ENCODE assay signal across 8 mouse cellular contexts in genomic region chr10:18234560-18235401, GRCm38 (mm10). TPM values are rescaled to one million over a fixed set of nuclear protein-coding genes. Genes with fewer than 3 reads are reported as not detected.
DNase-seq lines count a peak whose midpoint lies in the region; ATAC-seq and TF ChIP-seq lines count a peak whose summit lies in the region.

Gene Ccdc28a (minus strand): TSS chr10:18234998.

- peak within 1 kb of the TSS; percentile 34; the same call in 1 of the 2 replicates for H3K27ac ChIP-seq in heart, embryonic 12.5 days (ENCODE audit: poor library complexity, severe bottlenecking)
- H3K27ac ChIP-seq in kidney, postnatal 0 days: peak within 1 kb of the TSS; percentile 66
- H3K27ac ChIP-seq in liver, embryonic 11.5 days (ENCODE audit: low read depth, low read length): peak within 1 kb of the TSS; percentile 64; the same call in 1 of the 2 replicates
- H3K27ac ChIP-seq in stomach, embryonic 14.5 days (ENCODE audit: low read length): peak within 1 kb of the TSS; percentile 69; the same call in 1 of the 2 replicates

- peak; percentile 42 for TF ChIP-seq CTCF in kidney, postnatal 0 days (IDR thresholded peaks at IDR 0.05; ENCODE audit: low read depth)

- H3K27me3 ChIP-seq in heart, embryonic 12.5 days (replicated peaks): no peaks in the 10 kb centered on the region
- H3K27me3 ChIP-seq in kidney, postnatal 0 days (ENCODE audit: insufficient read depth, low read length): no peaks in the 10 kb centered on the region
- H3K27me3 ChIP-seq in liver, embryonic 11.5 days (replicated peaks; ENCODE audit: control insufficient read depth, insufficient read depth, low read length): no peaks in the 10 kb centered on the region
- H3K27me3 ChIP-seq in stomach, embryonic 14.5 days (ENCODE audit: control insufficient read depth, insufficient read depth, low read length): no peaks in the 10 kb centered on the region

- H3K4me3 ChIP-seq in heart, embryonic 12.5 days: peak within 1 kb of the TSS; percentile 79
- H3K4me3 ChIP-seq in kidney, postnatal 0 days (replicated peaks; ENCODE audit: low read depth, low read length): peak within 1 kb of the TSS; percentile 72
- peak within 1 kb of the TSS; percentile 81 for H3K4me3 ChIP-seq in liver, embryonic 11.5 days (ENCODE audit: low read depth, low read length)
- peak within 1 kb of the TSS; percentile 74 for H3K4me3 ChIP-seq in stomach, embryonic 14.5 days (ENCODE audit: low read depth, low read length)

- WGBS in heart, embryonic 12.5 days: 1% methylated on average over 41 of the region's 41 CpGs
- WGBS in kidney, postnatal 0 days: 1% methylated on average over 41 of the region's 41 CpGs
- 1% methylated on average over 41 of the region's 41 CpGs for WGBS in liver, embryonic 11.5 days
- WGBS in stomach, embryonic 14.5 days: under 1% methylated on average over 41 of the region's 41 CpGs

- H3K9me3 ChIP-seq in heart, embryonic 12.5 days (replicated peaks): no peaks in the 10 kb centered on the region
- H3K9me3 ChIP-seq in kidney, postnatal 0 days (replicated peaks; ENCODE audit: low read length): no peaks in the 10 kb centered on the region
- H3K9me3 ChIP-seq in liver, embryonic 11.5 days (ENCODE audit: control insufficient read depth, low read length): no peaks in the 10 kb centered on the region
- H3K9me3 ChIP-seq in stomach, embryonic 14.5 days (ENCODE audit: control insufficient read depth, low read depth, low read length): no peaks in the 10 kb centered on the region

- peak within 1 kb of the TSS; percentile 96 for H3K4me2 ChIP-seq in heart, embryonic 12.5 days
- peak within 1 kb of the TSS; percentile 62 for H3K4me2 ChIP-seq in kidney, postnatal 0 days (ENCODE audit: low read length)
- peak within 1 kb of the TSS; percentile 91 for H3K4me2 ChIP-seq in liver, embryonic 11.5 days
- H3K4me2 ChIP-seq in stomach, embryonic 14.5 days (replicated peaks; ENCODE audit: low read depth, low read length): peak within 1 kb of the TSS; percentile 82

- ATAC-seq in erythroid progenitor cell, adult 5-6 weeks (replicated peaks; ENCODE audit: low FRiP score, poor library complexity, severe bottlenecking): peak; percentile 99
- ATAC-seq in heart, embryonic 12.5 days (ENCODE audit: insufficient number of reproducible peaks, low FRiP score): peak; percentile 99
- ATAC-seq in kidney, postnatal 0 days (replicated peaks; ENCODE audit: low FRiP score, low read depth): peak; percentile 97
- peak; percentile 98 for ATAC-seq in liver, embryonic 11.5 days (replicated peaks; ENCODE audit: low FRiP score)
- ATAC-seq in stomach, embryonic 14.5 days (ENCODE audit: insufficient number of reproducible peaks, insufficient read depth, low FRiP score, low read depth): peak; percentile 96

- peak within 1 kb of the TSS; percentile 74 for H3K9ac ChIP-seq in heart, embryonic 12.5 days
- peak within 1 kb of the TSS; percentile 65 for H3K9ac ChIP-seq in kidney, postnatal 0 days (ENCODE audit: low read depth, low read length)
- H3K9ac ChIP-seq in liver, embryonic 11.5 days (ENCODE audit: low read depth, low read length): peak within 1 kb of the TSS; percentile 72
- peak within 1 kb of the TSS; percentile 49 for H3K9ac ChIP-seq in stomach, embryonic 14.5 days (replicated peaks; ENCODE audit: low read depth, low read length)

- H3K36me3 ChIP-seq in heart, embryonic 12.5 days: no peaks in the 10 kb centered on the region
- H3K36me3 ChIP-seq in kidney, postnatal 0 days (ENCODE audit: insufficient read depth, low read length): no peaks in the 10 kb centered on the region
- H3K36me3 ChIP-seq in liver, embryonic 11.5 days (ENCODE audit: control insufficient read depth, insufficient read depth, low read length): no peaks in the 10 kb centered on the region
- H3K36me3 ChIP-seq in stomach, embryonic 14.5 days (ENCODE audit: control insufficient read depth, insufficient read depth, low read length): no peaks in the 10 kb centered on the region

- DNase-seq in CD4-positive helper T cell, adult 2 months (ENCODE audit: low read depth, low spot score): peak; percentile 97
- peak; percentile 91 for DNase-seq in brain, embryonic 18.5 days (ENCODE audit: low read depth, low spot score)
- peak; percentile 97 for DNase-seq in kidney, postnatal 0 days (ENCODE audit: low spot score)
- DNase-seq in liver, embryonic 11.5 days (ENCODE audit: low spot score): peak; percentile 91
- peak; percentile 99 for DNase-seq in naive thymus-derived CD4-positive, alpha-beta T cell, adult 2 months (ENCODE audit: low read depth)

- peaks cover 5% of the 10 kb centered on the region; the same call in 1 of the 2 replicates for H3K4me1 ChIP-seq in heart, embryonic 12.5 days (replicated peaks)
- no peaks in the 10 kb centered on the region for H3K4me1 ChIP-seq in kidney, postnatal 0 days (replicated peaks; ENCODE audit: insufficient read depth, low read length)
- H3K4me1 ChIP-seq in liver, embryonic 11.5 days (replicated peaks; ENCODE audit: control insufficient read depth, insufficient read depth, low read length): 0 out of 2 replicates have a peak, but pooled peaks cover 3% of the 10 kb centered on the region
- no peaks in the 10 kb centered on the region for H3K4me1 ChIP-seq in stomach, embryonic 14.5 days (ENCODE audit: control insufficient read depth, insufficient read depth, low read length)

RNA-seq across cellular contexts. Expression of gene Ccdc28a, which starts in this region (rescaled TPM):
- total RNA-seq in erythroid progenitor cell, adult 5-6 weeks (2015; ENCODE audit: low replicate concordance): 8.8 and 11.2 TPM in 2 replicates
- 2.2 and 6.9 TPM in 2 replicates for total RNA-seq in erythroid progenitor cell, adult 5-6 weeks (2017; ENCODE audit: low replicate concordance)
- polyA plus RNA-seq in heart, embryonic 12.5 days (2016; fragmentation: Nextera tagmentation; extraction: Ambion mirVana): 7.9 and 11.4 TPM in 2 replicates
- 16.5 and 19.3 TPM in 2 replicates for polyA plus RNA-seq in kidney, postnatal 0 days (2015; fragmentation: Nextera tagmentation; extraction: Ambion mirVana)
- 12.6 and 13.5 TPM in 2 replicates for polyA plus RNA-seq in liver, embryonic 11.5 days (2014; fragmentation: Nextera tagmentation; extraction: Ambion mirVana)
- polyA plus RNA-seq in stomach, embryonic 14.5 days (2014; fragmentation: Nextera tagmentation; extraction: Ambion mirVana): 11.1 and 14.5 TPM in 2 replicates

Comparison
In these comparisons a context has a peak if more than half of its experiments do, and no peak if none do; other contexts are left out.
1. Peak in every context shown above with its lines: DNase-seq, ATAC-seq, H3K4me3 ChIP-seq and H3K27ac ChIP-seq.